ENCODE assay signal across 7 mouse cellular contexts in genomic region chr3:52940832-52941468, GRCm38 (mm10).
DNase-seq lines count a peak whose midpoint lies in the region; ATAC-seq and TF ChIP-seq lines count a peak whose summit lies in the region.

No protein-coding gene starts in this region.

- no peak overlapping the region for H3K4me2 ChIP-seq in midbrain, embryonic 14.5 days (ENCODE audit: low read length)
- no peak overlapping the region for H3K4me2 ChIP-seq in midbrain, embryonic 11.5 days

- H3K27ac ChIP-seq in midbrain, embryonic 14.5 days (replicated peaks; ENCODE audit: low read depth, low read length), result no peak overlapping the region
- H3K27ac ChIP-seq in midbrain, embryonic 11.5 days (ENCODE audit: low read depth, low read length), result no peak overlapping the region
- peak overlapping the region; percentile 32; the same call in 1 of the 2 replicates for H3K27ac ChIP-seq in gastrocnemius, adult 2 months

- H3K4me3 ChIP-seq in midbrain, embryonic 14.5 days (replicated peaks; ENCODE audit: low read depth, low read length), result no peak overlapping the region
- H3K4me3 ChIP-seq in midbrain, embryonic 11.5 days (ENCODE audit: low read depth, low read length), result no peak overlapping the region
- peak overlapping the region; percentile 45 for H3K4me3 ChIP-seq in gastrocnemius, adult 2 months

- no peak for ATAC-seq in midbrain, embryonic 14.5 days (ENCODE audit: low FRiP score, low TSS enrichment)
- ATAC-seq in midbrain, embryonic 11.5 days (ENCODE audit: low FRiP score), result no peak

- H3K9me3 ChIP-seq in midbrain, embryonic 14.5 days (ENCODE audit: control insufficient read depth, low read length), result no peaks in the 10 kb centered on the region
- H3K9me3 ChIP-seq in midbrain, embryonic 11.5 days (ENCODE audit: control insufficient read depth, low read length), result no peaks in the 10 kb centered on the region

- peak; percentile 81 for DNase-seq in midbrain, embryonic 14.5 days
- DNase-seq in midbrain, embryonic 11.5 days (ENCODE audit: low spot score, missing footprints), result no peak
- DNase-seq in cerebellum, adult 8-10 months, result peak; percentile 69
- DNase-seq in gastrocnemius, adult 2 months, result peak; percentile 70
- peak; percentile 65 to 76 for DNase-seq in kidney, postnatal 4 days
- DNase-seq in retina, embryonic 14.5 days (ENCODE audit: low spot score), result peak; percentile 76
- no peak for DNase-seq in thymus, postnatal 25 days

- H3K4me1 ChIP-seq in midbrain, embryonic 14.5 days (ENCODE audit: control insufficient read depth, insufficient read depth, low read length), result peaks cover 13% of the 10 kb centered on the region
- H3K4me1 ChIP-seq in midbrain, embryonic 11.5 days (ENCODE audit: control insufficient read depth, insufficient read depth, low read length), result peaks cover 3% of the 10 kb centered on the region

- intact Hi-C loops in gastrocnemius, adult 2 months (cut with DNase I), result no loop called here

- H3K9ac ChIP-seq in midbrain, embryonic 14.5 days (replicated peaks; ENCODE audit: low read length), result no peak overlapping the region
- H3K9ac ChIP-seq in midbrain, embryonic 11.5 days (ENCODE audit: low read length), result no peak overlapping the region

- peaks cover 8% of the 10 kb centered on the region for H3K27me3 ChIP-seq in midbrain, embryonic 14.5 days (ENCODE audit: control insufficient read depth, insufficient read depth, low read length)
- H3K27me3 ChIP-seq in midbrain, embryonic 11.5 days (ENCODE audit: control insufficient read depth, insufficient read depth, low read length), result no peaks in the 10 kb centered on the region

- TF ChIP-seq CTCF in gastrocnemius, adult 2 months (IDR thresholded peaks at IDR 0.05), result no peak

- H3K36me3 ChIP-seq in midbrain, embryonic 14.5 days (ENCODE audit: control insufficient read depth, insufficient read depth, low read length), result no peaks in the 10 kb centered on the region
- no peaks in the 10 kb centered on the region for H3K36me3 ChIP-seq in midbrain, embryonic 11.5 days (ENCODE audit: control insufficient read depth, insufficient read depth, low read length)

- WGBS in midbrain, embryonic 14.5 days, result 26% methylated on average over 10 of the region's 10 CpGs
- WGBS in midbrain, embryonic 11.5 days, result 62% methylated on average over 10 of the region's 10 CpGs

Comparison
In these comparisons a context has a peak if more than half of its experiments do, and no peak if none do; other contexts are left out.
1. DNase-seq: peak in midbrain, embryonic 14.5 days (single experiment), cerebellum, adult 8-10 months (single experiment), gastrocnemius, adult 2 months (single experiment), kidney, postnatal 4 days (2 of 2) and retina, embryonic 14.5 days (single experiment); none in midbrain, embryonic 11.5 days (single experiment) and thymus, postnatal 25 days (single experiment).